Mouse (Mus musculus): ENCODE measurements around the gene Snn. TPM values are rescaled to one million over a fixed set of nuclear protein-coding genes. Genes with fewer than 3 reads are reported as not detected.
"Not testable (repeated sequence)": the region's sequence is repeated elsewhere in the genome, so short reads cannot be mapped to it uniquely, and the experiment has no call there.

Snn gene
- 25.3 and 28.0 TPM in 2 replicates for polyA plus RNA-seq (2012; rRNA removed)

GRCm38 (mm10) chr16:11060645-11061044 lies at the start of gene Snn:
Gene Snn, plus strand, starts transcription at chr16:11060945.
- DNase-seq (ENCODE audit: low read depth) = no peak

GRCm38 (mm10) chr16:11011206-11011605 lies 49.5 kb upstream of the Snn start:
- DNase-seq (ENCODE audit: low read depth) = no peak

GRCm38 (mm10) chr16:11011939-11012338 lies 48.8 kb upstream of the Snn start:
- DNase-seq (ENCODE audit: low read depth) = no peak

GRCm38 (mm10) chr16:11012571-11013463 lies 47.9 kb upstream of the Snn start:
- DNase-seq (ENCODE audit: low read depth) = no peak

- DNase-seq (ENCODE audit: low read depth) = not testable (repeated sequence)
These were observed 47.1 kb upstream of the Snn start for GRCm38 (mm10) chr16:11013464-11014147.

GRCm38 (mm10) chr16:11014407-11014806 lies 46.3 kb upstream of the Snn start:
- DNase-seq (ENCODE audit: low read depth) = no peak

- DNase-seq (ENCODE audit: low read depth) = no peak
These were observed 44.4 kb upstream of the Snn start for GRCm38 (mm10) chr16:11016353-11016752.

GRCm38 (mm10) chr16:11017807-11018595 lies 42.7 kb upstream of the Snn start:
- no peak for DNase-seq (ENCODE audit: low read depth)

GRCm38 (mm10) chr16:11021403-11022112 lies 39.2 kb upstream of the Snn start:
- DNase-seq (ENCODE audit: low read depth) = no peak

- DNase-seq (ENCODE audit: low read depth) = no peak
These were observed 38.6 kb upstream of the Snn start for GRCm38 (mm10) chr16:11022113-11022489.

- no peak for DNase-seq (ENCODE audit: low read depth)
These were observed 37.1 kb upstream of the Snn start for GRCm38 (mm10) chr16:11023618-11024017.

- no peak for DNase-seq (ENCODE audit: low read depth)
These were observed 35.9 kb upstream of the Snn start for GRCm38 (mm10) chr16:11024841-11025240.

GRCm38 (mm10) chr16:11028206-11028605 lies 32.5 kb upstream of the Snn start:
- DNase-seq (ENCODE audit: low read depth) = no peak

- DNase-seq (ENCODE audit: low read depth) = no peak
These were observed 29.9 kb upstream of the Snn start for GRCm38 (mm10) chr16:11030844-11031243.

GRCm38 (mm10) chr16:11031320-11031719 lies 29.4 kb upstream of the Snn start:
- DNase-seq (ENCODE audit: low read depth) = no peak

- no peak for DNase-seq (ENCODE audit: low read depth)
These were observed 26.4 kb upstream of the Snn start for GRCm38 (mm10) chr16:11034193-11034803.

GRCm38 (mm10) chr16:11035273-11035672 lies 25.5 kb upstream of the Snn start:
- DNase-seq (ENCODE audit: low read depth) = no peak

GRCm38 (mm10) chr16:11035790-11036431 lies 24.8 kb upstream of the Snn start:
- DNase-seq (ENCODE audit: low read depth) = no peak

- DNase-seq (ENCODE audit: low read depth) = no peak
These were observed 20.1 kb upstream of the Snn start for GRCm38 (mm10) chr16:11040603-11041002.

- DNase-seq (ENCODE audit: low read depth) = no peak
These were observed 17.5 kb upstream of the Snn start for GRCm38 (mm10) chr16:11043239-11043638.

- DNase-seq (ENCODE audit: low read depth) = no peak
These were observed 14.3 kb upstream of the Snn start for GRCm38 (mm10) chr16:11046437-11046836.

Measured in gonadal fat pad, adult 2 months (tissue).